Mouse (Mus musculus): Measurements from ENCODE around the gene Fam207a. TPM values are rescaled to one million over a fixed set of nuclear protein-coding genes. Genes with fewer than 3 reads are reported as not detected.

The Fam207a gene
- total and polyA plus RNA-seq, 2 experiments from 2014 or later, result 16.1 to 18.1 TPM

- H3K36me3 ChIP-seq (replicated peaks; ENCODE audit: control insufficient read depth, insufficient read depth, low read length), result no peaks in the 10 kb centered on the region
- no peak for ATAC-seq (ENCODE audit: insufficient read depth, low read depth)
Measured at GRCm38 (mm10) chr10:77548576-77548975, 33.0 kb upstream of the Fam207a start.

GRCm38 (mm10) chr10:77544916-77545315 is 29.3 kb upstream of the Fam207a start:
- Histone ChIP-seq H3K27me3 (ENCODE audit: control insufficient read depth, insufficient read depth, low read length) (no peaks in the 10 kb centered on the region), H3K9ac (replicated peaks; ENCODE audit: low read depth, low read length) (no peak overlapping the region), H3K9me3 (replicated peaks; ENCODE audit: control insufficient read depth, low read length) (no peaks in the 10 kb centered on the region), H3K4me3 (ENCODE audit: low read depth, low read length) (no peak overlapping the region), H3K4me2 (ENCODE audit: low read depth, low read length) (no peak overlapping the region), H3K36me3 (replicated peaks; ENCODE audit: control insufficient read depth, insufficient read depth, low read length) (no peaks in the 10 kb centered on the region), H3K4me1 (ENCODE audit: control insufficient read depth, insufficient read depth) (no peaks in the 10 kb centered on the region), H3K27ac (ENCODE audit: low read depth) (no peak overlapping the region)
- WGBS, result 68% methylated on average over 5 of the region's 5 CpGs
- no peak for TF ChIP-seq EP300 (IDR thresholded peaks at IDR 0.05; ENCODE audit: low read depth)
- no peak for TF ChIP-seq CTCF (IDR thresholded peaks at IDR 0.05; ENCODE audit: low read depth)
- ATAC-seq (ENCODE audit: insufficient read depth, low read depth) (no peak), DNase-seq (ENCODE audit: low spot score) (no peak)

More at GRCm38 (mm10) chr10:77548576-77548975, 33.0 kb upstream of the Fam207a start:
- Histone ChIP-seq H3K4me1 (ENCODE audit: control insufficient read depth, insufficient read depth) (no peaks in the 10 kb centered on the region), H3K9me3 (replicated peaks; ENCODE audit: control insufficient read depth, low read length) (no peaks in the 10 kb centered on the region), H3K4me2 (ENCODE audit: low read depth, low read length) (no peak overlapping the region), H3K4me3 (ENCODE audit: low read depth, low read length) (no peak overlapping the region), H3K27me3 (ENCODE audit: control insufficient read depth, insufficient read depth, low read length) (no peaks in the 10 kb centered on the region), H3K9ac (replicated peaks; ENCODE audit: low read depth, low read length) (no peak overlapping the region), H3K27ac (ENCODE audit: low read depth) (no peak overlapping the region)
- TF ChIP-seq CTCF (IDR thresholded peaks at IDR 0.05; ENCODE audit: low read depth), result no peak
- TF ChIP-seq EP300 (IDR thresholded peaks at IDR 0.05; ENCODE audit: low read depth), result no peak
- no peak for DNase-seq (ENCODE audit: low spot score)
- WGBS, result 73% methylated on average over 10 of the region's 10 CpGs

DNA sequence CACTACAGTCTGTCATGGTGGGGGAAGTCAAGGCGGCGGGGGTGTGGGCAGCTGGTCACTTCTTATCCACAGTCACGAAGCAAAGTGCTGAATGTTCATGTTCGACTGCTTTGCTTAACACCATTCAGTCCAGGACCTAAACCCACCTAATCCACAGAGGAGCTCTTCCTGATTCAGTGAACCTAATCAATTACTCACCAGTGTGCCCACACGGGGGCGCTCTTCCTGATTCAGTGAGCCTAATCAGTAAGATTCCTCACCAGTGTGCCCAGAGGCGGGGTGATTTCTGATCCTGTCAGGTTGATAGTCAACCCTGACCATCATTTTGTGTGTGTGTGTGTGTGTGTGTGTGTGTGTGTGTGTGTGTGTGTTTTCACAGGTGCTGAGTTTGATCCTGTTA is 27.6 kb upstream of the Fam207a start:
- TF ChIP-seq CTCF (IDR thresholded peaks at IDR 0.05; ENCODE audit: low read depth) (peak; percentile 29; the same call in 1 of the 2 replicates), EP300 (IDR thresholded peaks at IDR 0.05; ENCODE audit: low read depth) (no peak)
- Histone ChIP-seq H3K9me3 (replicated peaks; ENCODE audit: control insufficient read depth, low read length) (no peaks in the 10 kb centered on the region), H3K4me1 (ENCODE audit: control insufficient read depth, insufficient read depth) (no peaks in the 10 kb centered on the region), H3K4me3 (ENCODE audit: low read depth, low read length) (no peak overlapping the region), H3K4me2 (ENCODE audit: low read depth, low read length) (no peak overlapping the region), H3K27ac (ENCODE audit: low read depth) (no peak overlapping the region), H3K36me3 (replicated peaks; ENCODE audit: control insufficient read depth, insufficient read depth, low read length) (no peaks in the 10 kb centered on the region), H3K27me3 (ENCODE audit: control insufficient read depth, insufficient read depth, low read length) (no peaks in the 10 kb centered on the region), H3K9ac (replicated peaks; ENCODE audit: low read depth, low read length) (no peak overlapping the region)
- ATAC-seq (ENCODE audit: insufficient read depth, low read depth), result no peak
- DNase-seq (ENCODE audit: low spot score), result no peak
- WGBS, result 48% methylated on average over 7 of the region's 7 CpGs

DNA sequence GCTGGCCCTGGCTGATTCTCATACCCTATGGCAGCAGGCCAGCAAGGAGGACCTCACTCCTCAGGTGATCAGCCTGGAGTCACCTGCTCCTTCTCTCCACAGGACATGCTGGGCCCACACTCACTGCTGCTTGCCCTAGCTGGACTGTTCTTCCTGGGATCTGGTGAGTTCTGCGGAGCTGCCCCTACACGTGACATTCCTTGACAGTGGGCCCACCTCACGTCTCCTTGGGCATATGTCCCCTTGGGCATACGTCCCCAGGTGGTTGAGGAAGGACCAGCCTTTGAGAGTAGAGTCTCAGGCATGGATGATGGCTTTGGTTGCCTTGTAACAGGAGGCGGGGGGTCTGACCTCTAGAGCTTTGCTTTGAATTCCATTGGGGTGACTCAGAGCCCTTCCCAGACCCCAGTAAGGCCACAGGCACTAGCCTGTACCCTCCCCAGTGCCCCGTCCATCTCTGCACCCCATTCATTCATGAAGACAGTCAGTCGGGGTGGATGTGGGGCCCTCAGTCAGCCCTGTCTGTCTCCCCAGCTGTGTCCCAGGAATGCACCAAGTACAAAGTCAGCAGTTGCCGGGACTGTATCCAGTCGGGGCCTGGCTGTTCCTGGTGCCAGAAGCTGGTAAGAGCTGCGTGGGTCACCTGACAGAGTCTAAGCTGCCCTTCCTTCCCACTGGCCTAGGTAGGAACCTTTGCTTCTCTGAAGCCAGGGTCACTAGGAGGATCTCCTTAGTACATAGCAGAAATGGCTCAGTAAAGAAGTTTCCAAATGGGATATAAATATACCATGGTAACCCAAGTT is 26.5 kb upstream of the Fam207a start:
- no peak overlapping the region for H3K27ac ChIP-seq (ENCODE audit: low read depth)
- no peak overlapping the region for H3K4me2 ChIP-seq (ENCODE audit: low read depth, low read length)
- 59% methylated on average over 10 of the region's 10 CpGs for WGBS
- H3K9me3 ChIP-seq (replicated peaks; ENCODE audit: control insufficient read depth, low read length), result no peaks in the 10 kb centered on the region
- H3K4me3 ChIP-seq (ENCODE audit: low read depth, low read length), result no peak overlapping the region
- DNase-seq (ENCODE audit: low spot score) (no peak), ATAC-seq (ENCODE audit: insufficient read depth, low read depth) (no peak)
- H3K27me3 ChIP-seq (ENCODE audit: control insufficient read depth, insufficient read depth, low read length), result no peaks in the 10 kb centered on the region
- no peaks in the 10 kb centered on the region for H3K4me1 ChIP-seq (ENCODE audit: control insufficient read depth, insufficient read depth)
- TF ChIP-seq CTCF (IDR thresholded peaks at IDR 0.05; ENCODE audit: low read depth), result no peak
- TF ChIP-seq EP300 (IDR thresholded peaks at IDR 0.05; ENCODE audit: low read depth), result no peak
- H3K9ac ChIP-seq (replicated peaks; ENCODE audit: low read depth, low read length), result no peak overlapping the region
- H3K36me3 ChIP-seq (replicated peaks; ENCODE audit: control insufficient read depth, insufficient read depth, low read length), result no peaks in the 10 kb centered on the region

- WGBS, result 82% methylated on average over 4 of the region's 4 CpGs
- DNase-seq (ENCODE audit: low spot score) (no peak), ATAC-seq (ENCODE audit: insufficient read depth, low read depth) (no peak)
- Histone ChIP-seq H3K4me3 (ENCODE audit: low read depth, low read length) (no peak overlapping the region), H3K9me3 (replicated peaks; ENCODE audit: control insufficient read depth, low read length) (no peaks in the 10 kb centered on the region), H3K27ac (ENCODE audit: low read depth) (no peak overlapping the region), H3K4me2 (ENCODE audit: low read depth, low read length) (no peak overlapping the region), H3K4me1 (ENCODE audit: control insufficient read depth, insufficient read depth) (no peaks in the 10 kb centered on the region), H3K9ac (replicated peaks; ENCODE audit: low read depth, low read length) (no peak overlapping the region), H3K27me3 (ENCODE audit: control insufficient read depth, insufficient read depth, low read length) (no peaks in the 10 kb centered on the region), H3K36me3 (replicated peaks; ENCODE audit: control insufficient read depth, insufficient read depth, low read length) (no peaks in the 10 kb centered on the region)
- TF ChIP-seq EP300 (IDR thresholded peaks at IDR 0.05; ENCODE audit: low read depth), result no peak
- no peak for TF ChIP-seq CTCF (IDR thresholded peaks at IDR 0.05; ENCODE audit: low read depth)
Measured at GRCm38 (mm10) chr10:77540576-77541102, 25.1 kb upstream of the Fam207a start.
